In genomic region chr13:77046416-77046815, GRCm38 (mm10) we compare ENCODE assay signal across 13 mouse cellular contexts.
DNase-seq lines count a peak whose midpoint lies in the region; ATAC-seq and TF ChIP-seq lines count a peak whose summit lies in the region.
"Had no signal": no experiment of that assay in that cellular context is flagged by ENCODE, and none has a peak within 500 bp of the region (broad histone marks: within the 10 kb centered on the region; RNA-seq: fewer than 3 reads in every experiment).

No protein-coding gene starts in this region.

- no peaks in the 10 kb centered on the region for H3K9me3 ChIP-seq in midbrain, embryonic 12.5 days
- no peaks in the 10 kb centered on the region for H3K9me3 ChIP-seq in midbrain, embryonic 11.5 days (ENCODE audit: control insufficient read depth, low read length)
- H3K9me3 ChIP-seq in hindbrain, embryonic 13.5 days: no peaks in the 10 kb centered on the region
- no peaks in the 10 kb centered on the region for H3K9me3 ChIP-seq in midbrain, postnatal 0 days (ENCODE audit: low read length)
- H3K9me3 ChIP-seq: limb, embryonic 13.5 days had no signal

- H3K27me3 ChIP-seq in midbrain, embryonic 12.5 days: no peaks in the 10 kb centered on the region
- H3K27me3 ChIP-seq in midbrain, embryonic 11.5 days (ENCODE audit: control insufficient read depth, insufficient read depth, low read length): no peaks in the 10 kb centered on the region
- no peaks in the 10 kb centered on the region for H3K27me3 ChIP-seq in hindbrain, embryonic 13.5 days
- H3K27me3 ChIP-seq in midbrain, postnatal 0 days (ENCODE audit: insufficient read depth, low read length): no peaks in the 10 kb centered on the region
- H3K27me3 ChIP-seq: limb, embryonic 13.5 days had no signal

- H3K4me2 ChIP-seq in midbrain, embryonic 12.5 days (replicated peaks): 0 out of 2 replicates have a peak overlapping the region, but pooled peaks have one; percentile 19
- no peak overlapping the region for H3K4me2 ChIP-seq in midbrain, embryonic 11.5 days
- peak overlapping the region; percentile 11; the same call in 1 of the 2 replicates for H3K4me2 ChIP-seq in hindbrain, embryonic 13.5 days
- peak overlapping the region; percentile 19; the same call in 1 of the 2 replicates for H3K4me2 ChIP-seq in midbrain, postnatal 0 days (ENCODE audit: low read depth, low read length, poor library complexity, severe bottlenecking)
- H3K4me2 ChIP-seq: heart, embryonic 11.5 days; limb, embryonic 13.5 days had no signal

- no peaks in the 10 kb centered on the region for H3K36me3 ChIP-seq in midbrain, embryonic 12.5 days
- H3K36me3 ChIP-seq in midbrain, embryonic 11.5 days (ENCODE audit: control insufficient read depth, insufficient read depth, low read length): no peaks in the 10 kb centered on the region
- no peaks in the 10 kb centered on the region for H3K36me3 ChIP-seq in hindbrain, embryonic 13.5 days
- H3K36me3 ChIP-seq in midbrain, postnatal 0 days (ENCODE audit: insufficient read depth, low read length): no peaks in the 10 kb centered on the region

- H3K27ac ChIP-seq in midbrain, embryonic 12.5 days (replicated peaks): no peak overlapping the region
- H3K27ac ChIP-seq in midbrain, embryonic 11.5 days (ENCODE audit: low read depth, low read length): no peak overlapping the region
- H3K27ac ChIP-seq in hindbrain, embryonic 13.5 days: no peak overlapping the region; the same call in 1 of the 2 replicates
- H3K27ac ChIP-seq in midbrain, postnatal 0 days (ENCODE audit: low read depth, low read length): no peak overlapping the region
- H3K27ac ChIP-seq: limb, embryonic 13.5 days had no signal

- H3K4me1 ChIP-seq in midbrain, embryonic 12.5 days: 0 out of 2 replicates have a peak, but pooled peaks cover 4% of the 10 kb centered on the region
- H3K4me1 ChIP-seq in midbrain, embryonic 11.5 days (ENCODE audit: control insufficient read depth, insufficient read depth, low read length): no peaks in the 10 kb centered on the region
- peaks cover 5% of the 10 kb centered on the region for H3K4me1 ChIP-seq in hindbrain, embryonic 13.5 days (replicated peaks)
- no peaks in the 10 kb centered on the region for H3K4me1 ChIP-seq in midbrain, postnatal 0 days (ENCODE audit: insufficient read depth, low read length)
- H3K4me1 ChIP-seq: limb, embryonic 13.5 days had no signal

- peak; percentile 72 to 81 for DNase-seq in cerebellum, postnatal 10 days
- DNase-seq in cerebellum, adult 9-11 months: no peak
- DNase-seq in midbrain, embryonic 11.5 days (ENCODE audit: low spot score, missing footprints): no peak
- peak; percentile 57 for DNase-seq in midbrain, postnatal 0 days (ENCODE audit: low spot score)
- DNase-seq in adrenal gland, adult 8-10 months: no peak
- no peak for DNase-seq in urinary bladder, adult 18-20 months (ENCODE audit: low spot score in 2 of 2)
- DNase-seq: kidney, postnatal 4 days; lung, adult 2 months had no signal

- 0 out of 2 replicates have a peak, but pooled peaks have one; percentile 35 for ATAC-seq in midbrain, embryonic 12.5 days (ENCODE audit: low FRiP score, low read depth)
- ATAC-seq in midbrain, embryonic 11.5 days (ENCODE audit: low FRiP score): no peak
- peak; percentile 37; the same call in 1 of the 2 replicates for ATAC-seq in hindbrain, embryonic 13.5 days (ENCODE audit: low FRiP score)
- peak; percentile 52; the same call in 1 of the 2 replicates for ATAC-seq in midbrain, postnatal 0 days (ENCODE audit: low FRiP score)

- TF ChIP-seq CTCF in midbrain, postnatal 0 days (IDR thresholded peaks at IDR 0.05): no peak

- no peak overlapping the region for H3K4me3 ChIP-seq in midbrain, embryonic 12.5 days
- H3K4me3 ChIP-seq in midbrain, embryonic 11.5 days (ENCODE audit: low read depth, low read length): no peak overlapping the region
- H3K4me3 ChIP-seq in hindbrain, embryonic 13.5 days: no peak overlapping the region
- no peak overlapping the region for H3K4me3 ChIP-seq in midbrain, postnatal 0 days (ENCODE audit: low read depth, low read length)
- H3K4me3 ChIP-seq: limb, embryonic 13.5 days; myocyte had no signal

- WGBS in midbrain, embryonic 12.5 days: 63% methylated on average over 10 of the region's 10 CpGs
- 81% methylated on average over 10 of the region's 10 CpGs for WGBS in midbrain, embryonic 11.5 days
- WGBS in hindbrain, embryonic 13.5 days: 46% methylated on average over 10 of the region's 10 CpGs
- WGBS in midbrain, postnatal 0 days: 53% methylated on average over 10 of the region's 10 CpGs

- no peak overlapping the region for H3K9ac ChIP-seq in midbrain, embryonic 12.5 days (replicated peaks)
- no peak overlapping the region for H3K9ac ChIP-seq in midbrain, embryonic 11.5 days (ENCODE audit: low read length)
- H3K9ac ChIP-seq in hindbrain, embryonic 13.5 days: no peak overlapping the region
- no peak overlapping the region for H3K9ac ChIP-seq in midbrain, postnatal 0 days (replicated peaks; ENCODE audit: low read length, poor library complexity, severe bottlenecking)
- H3K9ac ChIP-seq: limb, embryonic 13.5 days had no signal

Comparison
In these comparisons a context has a peak if more than half of its experiments do, and no peak if none do; other contexts are left out.
1. DNase-seq: peak in cerebellum, postnatal 10 days (2 of 2) and midbrain, postnatal 0 days (single experiment); none in cerebellum, adult 9-11 months (single experiment), midbrain, embryonic 11.5 days (single experiment), adrenal gland, adult 8-10 months (single experiment) and urinary bladder, adult 18-20 months (0 of 2).